Comparison of ENCODE assay signal across 31 mouse cellular contexts in the genomic region with DNA sequence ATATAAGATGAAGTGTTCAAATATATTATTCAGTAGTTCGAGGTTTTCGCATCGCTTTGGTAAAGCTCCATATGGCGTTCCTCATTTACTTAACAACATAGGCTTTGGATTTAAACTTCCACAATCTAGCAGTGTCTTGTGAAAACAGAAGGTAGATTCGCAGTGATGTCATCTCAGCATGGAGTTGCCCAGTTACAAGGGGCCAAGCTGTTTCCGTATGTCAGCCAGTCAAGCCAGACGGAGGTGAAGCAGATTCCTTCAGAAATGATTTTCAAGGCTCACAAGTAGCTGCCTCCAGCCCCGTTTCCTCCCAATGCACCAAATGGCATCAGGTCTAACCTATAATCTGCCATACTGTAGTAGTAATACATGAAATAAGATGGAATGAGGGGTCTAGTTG.
DNase-seq lines count a peak whose midpoint lies in the region; ATAC-seq lines count a peak whose summit lies in the region.
"Had no signal": no experiment of that assay in that cellular context is flagged by ENCODE, and none has a peak within 500 bp of the region (broad histone marks: within the 10 kb centered on the region; RNA-seq: fewer than 3 reads in every experiment).

No protein-coding gene starts in this region.

- no peaks in the 10 kb centered on the region for H3K36me3 ChIP-seq in forebrain, embryonic 14.5 days (ENCODE audit: control insufficient read depth, insufficient read depth, low read length)
- H3K36me3 ChIP-seq in forebrain, embryonic 11.5 days (ENCODE audit: control insufficient read depth, insufficient read depth, low read length): no peaks in the 10 kb centered on the region
- H3K36me3 ChIP-seq: embryonic facial prominence, embryonic 12.5 days; G1E; heart, embryonic 12.5 days; kidney, embryonic 15.5 days; limb, embryonic 13.5 days; lung, embryonic 15.5 days; midbrain, embryonic 10.5 days; midbrain, embryonic 15.5 days; neural tube, embryonic 15.5 days; stomach, embryonic 15.5 days had no signal

- H3K9ac ChIP-seq in forebrain, embryonic 14.5 days (ENCODE audit: low read length): no peak overlapping the region
- no peak overlapping the region for H3K9ac ChIP-seq in forebrain, embryonic 11.5 days (ENCODE audit: low read length)
- H3K9ac ChIP-seq: embryonic facial prominence, embryonic 12.5 days; forebrain, postnatal 0 days; heart, embryonic 12.5 days; hindbrain, embryonic 14.5 days; kidney, embryonic 15.5 days; limb, embryonic 13.5 days; lung, embryonic 15.5 days; midbrain, embryonic 15.5 days; neural tube, embryonic 15.5 days; stomach, embryonic 15.5 days had no signal

- H3K4me1 ChIP-seq in forebrain, embryonic 14.5 days (ENCODE audit: control insufficient read depth, insufficient read depth, low read length): no peaks in the 10 kb centered on the region
- no peaks in the 10 kb centered on the region for H3K4me1 ChIP-seq in forebrain, embryonic 11.5 days (replicated peaks; ENCODE audit: control insufficient read depth, insufficient read depth, low read length)
- H3K4me1 ChIP-seq: embryonic facial prominence, embryonic 12.5 days; heart, embryonic 12.5 days; kidney, embryonic 15.5 days; limb, embryonic 13.5 days; lung, embryonic 15.5 days; midbrain, embryonic 10.5 days; midbrain, embryonic 15.5 days; neural tube, embryonic 15.5 days; stomach, embryonic 15.5 days had no signal

- H3K27ac ChIP-seq in forebrain, embryonic 14.5 days (ENCODE audit: low read depth, low read length): no peak overlapping the region
- H3K27ac ChIP-seq in forebrain, embryonic 11.5 days (ENCODE audit: low read depth, low read length): no peak overlapping the region
- H3K27ac ChIP-seq: embryonic facial prominence, embryonic 12.5 days; hindbrain, embryonic 14.5 days; kidney, embryonic 15.5 days; limb, embryonic 13.5 days; lung, embryonic 15.5 days; midbrain, embryonic 10.5 days; midbrain, embryonic 15.5 days; neural tube, embryonic 15.5 days; stomach, embryonic 15.5 days had no signal

- H3K27me3 ChIP-seq in forebrain, embryonic 14.5 days (replicated peaks; ENCODE audit: control insufficient read depth, insufficient read depth, low read length): no peaks in the 10 kb centered on the region
- H3K27me3 ChIP-seq in forebrain, embryonic 11.5 days (ENCODE audit: control insufficient read depth, insufficient read depth, low read length): no peaks in the 10 kb centered on the region
- H3K27me3 ChIP-seq: embryonic facial prominence, embryonic 12.5 days; heart, embryonic 12.5 days; kidney, embryonic 15.5 days; limb, embryonic 13.5 days; lung, embryonic 15.5 days; midbrain, embryonic 15.5 days; neural tube, embryonic 15.5 days; stomach, embryonic 15.5 days had no signal

- no peak for ATAC-seq in forebrain, embryonic 14.5 days
- ATAC-seq in forebrain, embryonic 11.5 days (replicated peaks; ENCODE audit: low FRiP score): no peak
- ATAC-seq: forebrain, postnatal 0 days; inflammation-experienced regulatory T-cells, adult 6 months; midbrain, embryonic 15.5 days had no signal

- no peak overlapping the region for H3K4me2 ChIP-seq in forebrain, embryonic 14.5 days (ENCODE audit: low read length)
- H3K4me2 ChIP-seq in forebrain, embryonic 11.5 days (ENCODE audit: low read depth, low read length, severe bottlenecking): no peak overlapping the region
- H3K4me2 ChIP-seq: embryonic facial prominence, embryonic 12.5 days; heart, embryonic 12.5 days; hindbrain, embryonic 14.5 days; kidney, embryonic 15.5 days; limb, embryonic 13.5 days; liver, embryonic 11.5 days; lung, embryonic 15.5 days; midbrain, embryonic 15.5 days; neural tube, embryonic 15.5 days; stomach, embryonic 15.5 days had no signal

- WGBS in forebrain, embryonic 14.5 days: 74% methylated on average over 8 of the region's 8 CpGs
- WGBS in forebrain, embryonic 11.5 days: 96% methylated on average over 8 of the region's 8 CpGs

- no peaks in the 10 kb centered on the region for H3K9me3 ChIP-seq in forebrain, embryonic 14.5 days (replicated peaks; ENCODE audit: control insufficient read depth, low read length)
- no peaks in the 10 kb centered on the region for H3K9me3 ChIP-seq in forebrain, embryonic 11.5 days (ENCODE audit: control insufficient read depth, low read length)
- H3K9me3 ChIP-seq: embryonic facial prominence, embryonic 12.5 days; heart, embryonic 12.5 days; kidney, embryonic 15.5 days; limb, embryonic 13.5 days; lung, embryonic 15.5 days; midbrain, embryonic 10.5 days; midbrain, embryonic 15.5 days; neural tube, embryonic 15.5 days; stomach, embryonic 15.5 days had no signal

- peak; percentile 45 for DNase-seq in forebrain, embryonic 14.5 days (ENCODE audit: low spot score)
- DNase-seq in forebrain, embryonic 11.5 days (ENCODE audit: low spot score): no peak
- peak; percentile 98 for DNase-seq in brain, adult 2 months (ENCODE audit: low read depth, low spot score)
- DNase-seq in cerebellum, adult 18-20 months: peak; percentile 77 to 86
- DNase-seq in cerebellum, postnatal 10 days: peak; percentile 73 to 75
- no peak for DNase-seq in layer of hippocampus, adult 9-11 months
- DNase-seq in adrenal gland, adult 18-20 months (ENCODE audit: low spot score in 2 of 2): no peak
- no peak for DNase-seq in embryo, embryonic 10.5 days (ENCODE audit: low spot score)
- DNase-seq: adrenal gland, postnatal 10 days; forebrain, postnatal 0 days; gastrocnemius, postnatal 14 days; heart, adult 18-20 months; heart, postnatal 4 days; kidney, adult 11 months; kidney, postnatal 25 days; retina, postnatal 1 day; right cerebral cortex, postnatal 25 days; thymus, postnatal 14 days had no signal

- H3K4me3 ChIP-seq in forebrain, embryonic 14.5 days (ENCODE audit: low read depth, low read length): no peak overlapping the region
- no peak overlapping the region for H3K4me3 ChIP-seq in forebrain, embryonic 11.5 days (ENCODE audit: low read depth, low read length)
- H3K4me3 ChIP-seq: embryonic facial prominence, embryonic 12.5 days; heart, embryonic 12.5 days; kidney, embryonic 15.5 days; limb, embryonic 13.5 days; lung, embryonic 15.5 days; midbrain, embryonic 10.5 days; midbrain, embryonic 15.5 days; neural tube, embryonic 15.5 days; stomach, embryonic 15.5 days had no signal

Comparison
In these comparisons a context has a peak if more than half of its experiments do, and no peak if none do; other contexts are left out.
1. DNase-seq: peak in forebrain, embryonic 14.5 days (single experiment), brain, adult 2 months (single experiment), cerebellum, adult 18-20 months (2 of 2) and cerebellum, postnatal 10 days (2 of 2); none in forebrain, embryonic 11.5 days (single experiment), layer of hippocampus, adult 9-11 months (single experiment), adrenal gland, adult 18-20 months (0 of 2) and embryo, embryonic 10.5 days (single experiment).